Mouse (Mus musculus) cerebellum, adult 2 months (tissue): ENCODE results near the gene Zfp444.

ENCODE experiments used
- CTCF ChIP-seq: fragments of 200-500 bp; IDR thresholded peaks from 2 replicates; pipeline ENCODE4 v1.5.1; 2011; ENCODE audit warnings: low read depth, mild to moderate bottlenecking, control low read depth, low read length, moderate library complexity, borderline replicate concordance; ENCODE audit not compliant: insufficient read depth
- POLR2A ChIP-seq: fragments of 200-500 bp; IDR thresholded peaks from 2 replicates; pipeline ENCODE4 v1.6.1; 2011; ENCODE audit warnings: low read length, control low read depth, borderline replicate concordance; ENCODE audit not compliant: insufficient read depth

DNA sequence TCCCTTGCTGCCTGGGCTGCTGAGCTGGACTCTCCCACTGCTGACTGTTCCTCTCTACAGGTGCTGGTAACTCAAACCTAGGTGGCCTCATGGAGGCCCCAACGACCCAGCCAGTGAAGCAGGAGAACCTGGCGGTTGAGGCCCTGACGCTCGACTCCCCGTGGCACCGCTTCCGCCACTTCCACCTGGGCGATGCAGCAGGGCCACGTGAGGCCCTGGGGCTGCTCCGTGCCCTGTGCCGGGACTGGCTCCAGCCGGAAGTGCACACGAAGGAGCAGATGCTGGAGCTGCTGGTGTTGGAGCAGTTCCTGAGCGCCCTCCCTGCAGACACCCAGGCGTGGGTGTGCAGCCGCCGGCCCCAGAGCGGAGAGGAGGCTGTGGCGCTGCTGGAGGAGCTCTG, 11.8 kb downstream of the Zfp444 start:
- TF ChIP-seq CTCF (no peak), POLR2A (no peak)
